Mouse (Mus musculus): Measurements from ENCODE around the gene Ccnl1.

Ccnl1 gene

DNA sequence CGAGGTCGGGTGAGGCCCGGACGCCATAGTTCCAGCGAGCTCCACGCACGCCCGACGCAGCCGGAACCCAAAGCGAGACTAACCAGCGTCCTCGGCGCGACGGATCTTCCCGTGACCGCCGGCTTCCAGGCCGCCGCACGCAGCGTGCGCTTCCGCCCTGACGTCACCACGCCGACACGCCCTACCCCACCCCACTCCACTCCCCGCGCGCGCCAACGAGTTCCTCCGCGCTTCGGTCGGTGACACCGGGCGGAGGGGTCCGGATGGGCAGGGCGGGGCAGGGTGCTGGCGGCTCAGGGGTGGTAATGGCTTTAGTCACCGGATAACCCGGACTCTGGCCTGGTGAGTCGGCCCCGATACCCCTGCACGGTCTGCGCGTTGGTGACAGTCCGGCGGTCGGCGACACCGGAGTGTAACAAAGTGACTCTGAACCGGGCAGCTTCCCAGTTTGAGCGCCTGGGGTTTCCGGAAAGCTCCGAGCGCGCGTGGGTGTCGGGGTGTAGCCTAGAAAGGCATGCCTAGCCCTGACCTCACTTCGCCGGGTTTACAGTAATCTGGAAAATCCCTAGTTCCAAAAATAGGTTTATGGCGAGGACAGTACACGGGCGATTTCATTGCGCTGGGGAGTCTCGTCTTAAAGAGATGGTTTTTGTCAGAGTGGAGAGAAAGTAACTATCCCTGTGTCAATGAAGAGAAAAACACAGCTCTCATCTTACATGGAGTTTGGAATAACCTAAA is at the start of gene Ccnl1:
Ccnl1 (minus strand) TSS at position 148 of the 738 bp plus-strand sequence.
- DNase-seq (ENCODE audit: low spot score in 2 of 2) = peak; percentile 89 to 96

DNA sequence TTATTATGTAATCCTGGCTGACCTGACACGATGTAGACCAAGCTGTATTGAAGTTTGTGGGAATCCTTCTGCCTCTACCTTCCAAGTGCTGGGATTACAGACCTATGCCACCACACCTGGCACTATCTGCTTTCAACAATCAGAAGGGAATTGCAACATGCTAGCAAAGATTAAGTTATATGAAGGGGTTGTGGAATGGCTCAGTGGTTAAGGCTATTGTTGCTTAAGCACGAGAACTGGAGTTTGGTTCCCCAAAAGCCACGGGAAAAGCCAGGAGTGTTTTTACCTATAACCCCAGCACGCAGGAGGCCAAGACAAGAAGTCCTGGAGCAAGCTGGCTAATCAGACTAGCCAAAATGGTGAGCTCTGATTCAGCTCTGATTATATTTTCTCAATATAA is 46.9 kb upstream of the Ccnl1 start:
- DNase-seq (ENCODE audit: low spot score in 2 of 2) = no peak

DNA sequence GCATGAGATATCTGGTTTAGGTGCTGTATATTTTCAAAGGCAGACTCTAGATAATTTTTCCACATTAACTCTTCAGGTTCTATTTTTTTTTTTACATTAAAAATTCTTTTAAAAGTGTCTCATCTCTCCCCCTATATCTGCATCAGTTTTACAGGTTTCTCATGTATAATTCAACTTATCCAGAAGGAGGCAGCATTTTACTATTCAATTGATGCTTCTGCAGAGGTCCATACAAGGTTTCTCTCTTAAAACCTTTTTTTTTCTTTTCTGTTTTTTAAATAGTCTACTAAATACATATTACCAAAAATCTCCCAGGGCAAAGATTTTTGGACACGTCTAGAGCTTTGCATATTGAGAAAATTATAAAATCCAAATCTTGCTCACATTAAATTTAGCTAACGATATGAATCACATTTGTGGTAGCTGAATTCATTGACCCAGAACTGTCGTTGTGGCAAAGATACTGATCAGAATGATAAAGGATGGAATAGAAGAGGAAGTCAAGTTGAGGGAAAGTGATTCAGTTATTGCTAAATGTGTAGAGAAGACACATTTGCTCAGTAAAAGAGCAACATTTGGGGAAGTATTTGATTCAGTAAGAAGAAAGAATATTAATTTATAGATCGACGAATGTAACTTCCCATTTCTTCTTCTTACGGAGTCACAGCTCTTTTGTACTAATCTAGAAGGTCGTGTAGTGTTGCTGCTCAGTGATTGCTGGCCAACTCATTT is 46.3 kb upstream of the Ccnl1 start:
- no peak for DNase-seq (ENCODE audit: low spot score in 2 of 2)

DNA sequence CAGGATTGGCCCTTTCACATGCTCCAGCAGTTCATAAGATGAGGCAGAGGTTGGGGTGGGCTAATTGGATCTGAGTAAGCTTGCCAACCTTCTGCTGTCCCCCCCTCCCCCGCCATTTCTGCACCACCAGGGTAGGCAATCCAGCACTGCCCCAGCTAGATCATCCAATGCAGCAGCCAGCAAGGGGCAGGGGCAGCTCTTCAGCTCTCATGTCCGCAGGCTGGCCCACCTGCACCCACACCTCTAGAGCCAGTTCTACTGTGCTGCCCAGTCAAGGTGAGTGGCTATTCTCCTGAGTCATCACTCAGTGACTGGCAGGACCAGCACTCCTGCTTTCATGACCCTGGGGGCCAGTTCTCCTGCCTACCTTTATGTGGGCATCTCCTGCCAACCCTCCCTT is 42.4 kb upstream of the Ccnl1 start:
- DNase-seq (ENCODE audit: low spot score in 2 of 2) = no peak

DNA sequence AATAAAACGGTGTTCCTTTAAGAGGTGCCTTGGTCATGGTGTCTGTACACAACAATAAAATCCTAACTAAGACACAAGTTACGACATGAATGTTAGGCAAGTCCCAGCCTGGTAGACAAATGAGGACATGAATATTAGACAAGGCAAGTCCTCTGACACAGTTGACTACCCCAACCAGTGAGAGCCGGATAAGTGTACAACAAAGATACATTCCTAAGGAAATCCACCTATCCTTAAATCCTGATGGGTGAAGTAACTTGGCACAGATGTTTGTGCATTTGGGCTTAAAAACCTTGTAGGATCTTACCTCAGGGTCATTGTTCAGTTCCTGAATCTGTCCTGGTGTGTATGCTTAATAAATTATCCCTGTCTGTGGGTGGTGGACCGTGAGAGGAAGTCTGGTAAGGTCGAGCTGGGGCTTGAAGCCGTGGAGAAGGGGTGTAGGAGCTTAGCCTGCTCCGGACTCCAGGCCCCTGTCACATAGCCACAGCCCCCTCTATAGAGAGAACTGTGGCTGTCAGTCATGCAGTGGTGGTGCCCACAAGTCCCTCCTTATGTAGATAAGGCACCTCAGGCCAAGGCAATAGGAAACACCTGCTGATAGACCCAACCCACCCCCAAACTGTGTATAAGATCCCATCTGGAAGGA is 39.4 kb upstream of the Ccnl1 start:
- DNase-seq (ENCODE audit: low spot score in 2 of 2) = no peak

DNA sequence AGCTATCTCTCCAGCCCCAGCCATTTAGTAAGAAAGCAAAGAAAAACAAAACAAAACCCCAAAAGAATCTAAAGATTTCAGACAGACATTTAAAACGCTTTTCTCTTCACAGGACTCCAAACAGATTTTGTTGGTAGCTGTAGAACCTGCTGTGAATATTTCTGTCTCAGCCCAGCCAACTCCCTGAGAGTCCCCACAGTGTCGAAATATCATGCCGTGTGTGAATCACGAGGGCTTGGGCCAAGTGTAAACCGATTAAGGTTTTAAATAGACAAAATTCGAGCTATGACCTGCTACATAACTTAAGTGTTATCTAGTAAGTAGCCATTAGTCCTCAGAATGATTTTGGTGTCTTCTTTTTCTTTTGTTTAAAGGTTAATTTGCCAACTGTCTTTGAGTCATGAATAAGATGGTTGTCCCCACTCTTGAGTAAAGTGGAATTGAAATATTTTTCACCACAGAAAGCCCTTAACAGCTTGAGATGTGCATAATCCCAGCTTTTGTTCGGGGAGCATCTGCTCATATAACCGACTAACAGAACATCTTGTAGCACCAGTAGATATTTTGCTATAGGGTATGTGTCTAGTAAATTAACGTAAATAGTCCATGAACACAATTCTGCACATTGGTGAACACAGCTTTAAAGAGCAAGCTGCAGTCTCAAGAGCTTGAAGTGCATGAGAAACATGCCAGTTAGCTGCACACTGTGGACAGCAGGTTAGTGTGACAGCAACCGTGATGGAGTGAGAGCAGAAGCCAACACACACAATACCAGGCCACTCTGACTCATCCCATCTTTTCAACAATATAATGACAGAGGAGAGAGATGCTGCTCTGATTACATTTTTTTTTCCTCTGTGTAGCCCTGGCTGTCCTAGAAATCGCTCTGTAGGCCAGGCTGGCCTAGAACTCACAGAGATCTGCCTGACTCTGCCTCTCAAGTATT is 34.6 kb upstream of the Ccnl1 start:
- no peak for DNase-seq (ENCODE audit: low spot score in 2 of 2)

DNA sequence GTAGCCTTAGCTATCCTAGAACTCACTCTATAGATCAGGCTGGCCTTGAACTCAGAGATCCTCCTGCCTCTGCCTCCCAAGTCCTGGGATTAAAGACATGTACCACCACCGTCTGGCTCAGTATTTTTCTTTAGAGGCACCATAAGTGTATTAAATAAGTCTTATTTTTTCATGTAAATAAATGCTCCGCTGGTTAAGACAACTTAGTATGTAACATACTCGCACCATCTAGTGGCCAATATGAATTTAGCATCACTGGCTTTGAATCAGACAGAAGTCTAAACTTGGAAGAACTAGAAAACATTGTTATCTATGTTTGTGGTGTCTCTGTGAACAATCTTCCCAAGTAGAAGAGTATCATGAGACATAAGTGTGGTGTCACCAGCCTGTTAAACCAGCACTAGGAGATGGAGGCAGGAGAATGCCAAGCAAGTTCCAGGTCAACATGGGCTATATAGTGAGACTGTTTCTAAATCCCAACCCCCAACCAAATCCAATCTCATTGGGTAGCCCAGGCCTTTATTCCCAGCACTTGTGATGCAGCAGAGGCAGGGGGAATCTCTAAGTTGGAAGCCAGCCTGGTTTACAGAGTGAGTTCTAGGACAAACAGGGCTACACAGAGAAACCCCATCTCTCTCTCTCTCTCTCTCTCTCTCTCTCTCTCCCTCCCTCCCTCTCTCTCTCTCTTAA is 33.1 kb upstream of the Ccnl1 start:
- peak in 1 of 2 experiments; percentile 19 for DNase-seq (ENCODE audit: low spot score in 2 of 2)

DNA sequence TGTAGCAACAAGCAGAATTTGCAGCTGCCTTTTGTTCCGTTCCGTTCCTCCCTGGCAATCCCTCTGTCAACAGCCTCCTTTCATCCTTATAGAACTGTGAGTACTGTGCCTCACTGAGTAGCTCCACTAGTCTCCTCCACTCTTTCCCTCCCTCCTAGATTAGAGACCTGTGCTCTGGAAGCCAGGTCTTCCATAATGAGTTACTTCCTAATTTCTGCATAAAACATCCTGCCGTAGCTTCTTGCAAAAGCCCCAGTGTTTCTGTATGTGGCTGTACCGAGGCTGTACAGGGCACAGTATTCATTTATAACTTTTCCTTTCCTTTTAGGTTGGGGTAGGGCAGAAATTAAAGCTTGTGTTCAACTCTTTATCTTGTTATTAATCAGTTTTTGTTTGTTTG is 32.5 kb upstream of the Ccnl1 start:
- DNase-seq (ENCODE audit: low spot score in 2 of 2) = no peak

DNA sequence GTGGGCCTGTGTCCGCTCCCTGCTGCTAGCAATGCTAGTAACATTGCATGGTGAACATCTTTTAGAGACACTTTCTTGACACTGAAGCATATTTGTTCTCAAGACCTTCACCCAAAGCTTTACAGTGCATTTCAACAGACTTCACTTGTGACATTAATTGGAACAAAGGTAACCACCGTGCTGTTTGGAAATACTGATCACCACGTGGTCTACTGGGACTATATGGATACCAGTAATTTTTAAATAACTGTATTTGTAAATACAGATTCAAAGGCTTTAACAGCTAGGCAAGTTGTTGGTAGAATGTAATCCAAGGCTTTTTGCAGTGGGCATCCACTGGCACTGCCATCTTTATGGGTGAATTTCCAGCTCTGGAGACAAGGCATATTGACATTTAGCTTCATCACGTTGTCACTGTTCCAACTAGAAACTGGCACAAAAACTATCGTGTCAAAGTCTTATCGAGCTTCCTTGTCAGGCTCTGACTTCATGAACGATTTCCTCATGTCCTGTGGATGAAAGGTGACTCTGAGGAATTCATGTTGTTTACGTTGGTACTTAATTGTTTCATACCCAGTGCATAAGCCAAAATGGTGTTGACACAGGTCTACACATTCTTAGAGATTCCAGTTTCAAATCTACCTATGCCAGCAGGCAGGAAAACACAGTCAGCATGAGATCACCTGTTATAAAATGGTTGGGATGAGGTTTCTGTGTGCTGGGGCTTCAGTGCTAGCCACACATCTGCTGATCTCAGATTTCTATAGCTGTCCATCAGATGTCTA is 30.9 kb upstream of the Ccnl1 start:
- DNase-seq (ENCODE audit: low spot score in 2 of 2) = no peak

DNA sequence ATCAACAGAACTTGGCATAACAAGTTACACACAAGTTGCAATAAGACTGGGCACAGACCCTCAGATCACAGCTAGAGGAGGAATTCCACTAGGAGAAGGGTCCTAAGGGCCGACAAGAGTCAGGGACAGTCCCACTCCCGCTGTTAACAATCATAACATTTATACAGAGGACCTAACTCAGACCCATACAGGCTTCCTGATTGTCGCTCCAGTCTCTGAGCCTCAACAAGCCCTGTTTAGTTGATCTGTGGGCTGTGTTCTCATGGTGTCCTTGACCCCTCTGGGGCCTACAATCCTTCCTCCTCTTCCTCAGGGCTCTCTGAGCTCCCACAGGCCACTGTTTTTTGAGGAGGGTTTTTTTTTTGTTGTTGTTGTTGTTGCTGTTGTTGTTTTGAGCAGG is 18.2 kb upstream of the Ccnl1 start:
- no peak for DNase-seq (ENCODE audit: low spot score in 2 of 2)

DNA sequence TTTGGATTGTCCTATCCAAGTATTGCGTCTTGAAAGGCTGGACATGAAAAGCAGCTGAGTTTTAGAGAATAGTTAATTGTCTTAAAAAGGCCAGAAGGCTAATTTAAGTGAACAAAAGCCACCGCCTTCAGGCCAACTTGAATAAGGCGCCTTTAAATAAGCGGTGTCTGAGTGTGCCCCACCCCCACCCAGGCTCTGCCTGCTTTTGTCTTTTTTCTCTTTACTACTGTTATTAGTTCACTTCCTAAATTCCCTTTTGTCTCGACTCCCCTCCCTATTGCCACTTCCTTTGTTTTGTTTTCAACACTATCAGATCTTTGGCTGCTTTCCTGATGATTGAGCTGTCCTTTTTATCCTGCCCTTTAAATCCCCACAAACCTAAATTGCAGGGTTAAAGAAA is 17.3 kb upstream of the Ccnl1 start:
- DNase-seq (ENCODE audit: low spot score in 2 of 2) = peak; percentile 21 to 52

DNA sequence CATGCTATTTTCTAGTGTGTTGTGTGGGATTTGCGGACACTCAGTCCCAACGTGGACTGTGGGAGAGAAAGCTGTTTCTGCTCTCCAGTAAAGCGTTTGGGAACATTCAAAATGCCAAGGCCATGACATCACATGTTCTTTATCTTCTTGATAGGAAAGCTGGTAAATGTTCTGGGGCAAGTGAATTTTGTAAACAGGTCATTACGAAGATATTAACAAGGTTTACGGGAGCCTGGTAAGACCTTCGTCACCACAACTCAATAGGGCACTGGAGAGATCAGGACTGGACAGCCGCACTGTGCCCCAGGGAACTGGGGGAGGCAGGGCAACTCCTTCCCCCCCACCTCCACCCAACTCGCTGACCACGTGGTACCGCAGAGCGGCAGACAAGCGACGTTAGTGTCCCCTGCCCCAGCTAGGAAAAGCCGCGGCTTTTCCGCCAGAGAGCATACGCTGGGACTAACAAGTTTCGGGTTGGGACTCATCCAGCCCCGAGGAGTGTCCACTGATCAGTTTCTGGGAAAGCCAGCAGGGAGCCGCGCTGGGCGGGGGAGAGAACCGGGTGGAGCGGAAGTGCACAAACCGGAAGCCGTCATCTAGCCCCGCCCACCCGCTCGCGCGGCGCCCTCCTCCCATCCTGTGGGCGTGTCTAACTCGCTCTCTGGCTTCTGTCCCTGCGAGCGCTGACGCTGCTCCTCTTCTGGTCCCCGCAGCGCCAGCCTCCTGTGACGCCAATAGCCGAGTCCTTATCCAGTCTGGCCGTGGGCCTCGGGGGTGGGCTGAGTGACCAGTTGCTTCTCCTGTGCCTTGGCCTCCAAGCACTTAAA is 16.4 kb upstream of the Ccnl1 start:
- peak; percentile 96 to 99 for DNase-seq (ENCODE audit: low spot score in 2 of 2)

DNA sequence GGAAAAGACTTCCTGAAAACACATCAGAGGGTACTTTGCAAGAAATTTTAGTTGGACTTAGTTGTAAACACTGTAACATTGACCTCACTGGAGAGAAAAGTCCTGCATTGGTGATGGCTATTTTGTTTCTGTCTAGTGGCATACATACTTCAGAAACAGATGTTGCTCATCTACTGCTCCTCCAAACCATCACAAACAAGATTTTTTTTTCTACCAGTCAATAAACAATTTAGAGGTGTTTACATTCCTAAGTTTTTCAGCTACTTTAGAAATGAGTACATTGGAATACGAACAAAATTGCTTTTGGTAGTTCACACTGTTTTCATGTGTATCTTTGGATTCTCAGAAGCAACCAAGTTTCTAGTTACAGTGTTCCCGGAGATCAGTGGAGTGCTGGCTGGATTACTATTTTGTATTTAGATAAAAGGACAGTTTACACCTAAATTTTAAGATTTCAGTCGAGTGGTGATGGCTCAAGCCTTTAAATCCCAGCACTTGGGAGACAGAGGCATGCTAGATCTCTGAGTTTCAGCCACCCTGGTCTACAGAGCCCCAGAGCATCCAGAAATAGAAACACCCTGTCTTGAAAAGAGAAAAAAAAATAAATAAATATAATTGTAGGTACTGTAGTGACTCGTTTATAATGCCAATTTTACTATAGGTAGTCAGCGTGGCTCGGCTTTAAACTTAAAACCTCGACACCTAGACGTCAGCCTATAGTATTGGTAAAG is 15.6 kb upstream of the Ccnl1 start:
- DNase-seq (ENCODE audit: low spot score in 2 of 2) = no peak

DNA sequence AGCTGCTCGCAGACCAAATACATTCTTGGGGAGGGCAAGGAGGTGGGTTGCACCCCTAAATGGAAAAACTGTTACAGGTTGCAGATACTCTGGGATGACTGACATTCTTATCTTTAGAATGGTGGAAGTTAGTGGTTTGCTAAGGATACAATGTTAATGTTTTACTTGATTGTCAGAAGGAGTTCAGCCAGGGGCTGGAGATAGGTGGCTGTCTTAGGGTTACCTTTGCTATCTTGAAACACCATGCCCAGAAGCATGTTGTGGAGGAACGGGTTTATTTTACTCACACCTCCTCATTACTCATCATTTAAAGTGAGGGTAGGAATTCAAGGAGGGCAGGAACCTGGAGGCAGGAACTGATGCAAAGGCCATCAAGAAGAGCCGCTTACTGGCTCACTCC is 11.1 kb upstream of the Ccnl1 start:
- DNase-seq (ENCODE audit: low spot score in 2 of 2) = no peak

DNA sequence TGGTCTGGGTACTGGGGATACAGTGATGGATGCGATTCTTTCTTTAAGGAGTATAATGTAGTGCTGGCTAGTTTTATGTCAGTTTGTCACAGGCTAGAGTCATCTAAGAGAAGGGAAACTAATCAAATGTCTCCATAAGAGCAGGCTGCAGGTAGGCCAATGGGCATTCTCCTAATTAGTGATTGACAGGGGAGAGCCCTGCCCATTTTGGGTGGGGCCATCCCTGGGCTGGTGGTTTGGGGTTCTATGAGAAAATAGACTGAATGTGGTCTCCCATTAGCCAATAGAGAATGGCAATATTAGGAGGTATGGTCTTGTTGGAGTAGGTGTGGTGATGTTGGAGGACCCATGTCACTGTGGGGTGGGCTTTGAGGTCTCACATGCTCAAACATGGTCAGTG is 8.3 kb upstream of the Ccnl1 start:
- no peak for DNase-seq (ENCODE audit: low spot score in 2 of 2)

DNA sequence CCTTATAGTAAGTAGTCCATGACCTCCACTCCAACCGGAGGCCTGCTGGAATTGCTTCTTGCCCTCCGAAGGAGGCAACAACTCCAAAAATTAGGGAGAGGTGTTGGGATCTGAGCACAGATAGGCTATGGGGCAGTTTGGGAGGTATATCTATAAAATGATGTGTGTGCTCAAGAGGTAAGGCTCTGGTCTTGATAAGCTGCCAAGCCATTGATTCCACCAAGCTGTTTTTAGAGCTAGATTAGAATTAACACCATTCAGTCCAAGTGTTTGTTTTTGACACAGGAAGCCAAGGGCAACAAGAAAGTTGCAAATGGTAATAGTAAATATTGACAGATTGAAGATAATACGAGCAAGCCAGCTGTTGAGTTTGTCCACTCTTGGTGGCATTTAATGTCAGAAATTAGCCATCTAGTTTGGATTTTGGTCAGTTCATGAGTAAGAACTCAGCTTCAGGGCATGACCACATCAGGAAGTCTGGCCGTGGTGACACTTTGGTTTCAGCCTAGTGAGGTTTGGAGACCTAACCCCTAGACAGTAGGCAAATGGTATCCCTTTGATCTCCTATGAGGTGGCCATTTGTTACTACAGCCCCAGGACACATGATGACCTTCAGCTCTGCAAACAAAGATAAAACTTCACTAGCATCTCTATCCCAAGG is 4.4 kb upstream of the Ccnl1 start:
- no peak for DNase-seq (ENCODE audit: low spot score in 2 of 2)

DNA sequence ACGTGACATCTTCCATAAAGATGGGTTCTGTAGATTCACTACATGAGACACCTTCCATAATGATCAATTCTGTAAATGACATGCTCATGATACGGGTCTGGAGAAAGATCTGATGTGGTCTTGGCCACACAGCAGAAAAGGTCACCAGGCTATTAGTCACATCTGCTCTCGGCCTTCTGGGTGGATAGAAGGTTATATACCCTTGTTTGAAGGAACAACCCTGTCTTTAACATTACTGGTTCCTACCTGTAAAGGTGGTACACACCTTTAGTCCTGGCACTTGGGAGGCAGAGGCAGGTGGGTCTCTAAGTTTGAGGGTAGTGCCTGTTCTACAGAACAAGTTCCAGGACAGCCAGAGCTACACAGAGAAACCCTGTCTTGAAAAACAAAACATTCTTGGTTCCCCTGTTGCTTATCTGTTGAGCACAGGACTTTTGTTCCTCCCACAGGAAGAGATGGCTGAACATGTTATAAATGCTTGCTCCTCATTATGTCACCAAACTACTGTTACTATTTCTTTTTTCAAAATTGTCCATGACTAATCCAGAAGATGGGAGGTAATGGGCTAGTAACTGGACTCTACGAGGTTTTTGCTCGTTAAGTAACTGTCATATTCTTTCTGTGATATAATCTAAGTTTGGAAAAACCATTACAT is 2.4 kb upstream of the Ccnl1 start:
- DNase-seq (ENCODE audit: low spot score in 2 of 2) = no peak

Measured in frontal cortex, postnatal 10 days (tissue).